Mouse (Mus musculus) forebrain, embryonic 16.5 days (tissue): ENCODE measurements around the gene Otud1. TPM values are rescaled to one million over a fixed set of nuclear protein-coding genes. Genes with fewer than 3 reads are reported as not detected.

Source experiments
- ATAC-seq: fragments of 200-750 bp; cut with Nextera tagmentation; 2 replicates; pipeline ENCODE4 v1.8.0; 2017; ENCODE audit warnings: mild to moderate bottlenecking, moderate library complexity
- H3K27ac ChIP-seq: fragments of 300-500 bp; sonication (generic); 2 replicates; pipeline ENCODE4 v1.5.1; 2014; ENCODE audit warnings: low read length, control low read depth
- H3K27me3 ChIP-seq: fragments of 300-500 bp; sonication (generic); replicated peaks from 2 replicates; pipeline ENCODE4 v1.6.1; 2014; ENCODE audit warnings: low read length; ENCODE audit not compliant: control insufficient read depth, insufficient read depth
- H3K36me3 ChIP-seq: fragments of 300-500 bp; sonication (generic); 2 replicates; pipeline ENCODE4 v1.6.1; 2014; ENCODE audit not compliant: control insufficient read depth, insufficient read depth
- H3K4me1 ChIP-seq: fragments of 300-500 bp; sonication (generic); replicated peaks from 2 replicates; pipeline ENCODE4 v1.6.1; 2014; ENCODE audit warnings: low read length; ENCODE audit not compliant: control insufficient read depth, insufficient read depth
- H3K4me2 ChIP-seq: fragments of 300-500 bp; sonication (generic); 2 replicates; pipeline ENCODE4 v1.6.1; 2014; ENCODE audit warnings: mild to moderate bottlenecking, low read length, control low read depth
- H3K4me3 ChIP-seq: fragments of 300-500 bp; sonication (generic); replicated peaks from 2 replicates; pipeline ENCODE4 v1.5.1; 2014; ENCODE audit warnings: mild to moderate bottlenecking, low read length, control low read depth
- H3K9ac ChIP-seq: fragments of 300-500 bp; sonication (generic); replicated peaks from 2 replicates; pipeline ENCODE4 v1.6.1; 2014; ENCODE audit warnings: low read depth, low read length, control low read depth
- H3K9me3 ChIP-seq: fragments of 300-500 bp; sonication (generic); 2 replicates; pipeline ENCODE4 v1.6.1; 2016; ENCODE audit warnings: low read length; ENCODE audit not compliant: control insufficient read depth
- WGBS: fragments of 180-500 bp; shearing (Covaris S2); extraction: QIAGEN DNeasy Blood & Tissue Kit; methylation state at CpG from one replicate; pipeline ENCODE4 v1.1.7; 2014; 5-methylcytosine and 5-hydroxymethylcytosine counted together
- polyA plus RNA-seq: library from polyadenylated mRNA; unstranded; fragments of >200 nt; fragmentation: Nextera tagmentation; extraction: Ambion mirVana; gene quantifications from 2 replicates; pipeline ENCODE4 v1.2.1, GENCODE M21; 2015

The Otud1 gene
- 1.6 and 2.1 TPM in 2 replicates for polyA plus RNA-seq

- Histone ChIP-seq H3K27me3 (peaks cover 4% of the 10 kb centered on the region; the same call in 1 of the 2 replicates), H3K36me3 (no peaks in the 10 kb centered on the region), H3K27ac (peak within 1 kb of the TSS; percentile 89), H3K4me3 (peak within 1 kb of the TSS; percentile 70), H3K4me1 (peaks cover 18% of the 10 kb centered on the region), H3K9me3 (no peaks in the 10 kb centered on the region), H3K9ac (peak within 1 kb of the TSS; percentile 85), H3K4me2 (peak within 1 kb of the TSS; percentile 75)
- peak; percentile 96 for ATAC-seq
- WGBS: under 1% methylated on average over 62 of the region's 62 CpGs
These were observed at the start of gene Otud1 for GRCm38 (mm10) chr2:19657158-19657874. TSS of gene Otud1 (plus strand) at chr2:19657752.

DNA sequence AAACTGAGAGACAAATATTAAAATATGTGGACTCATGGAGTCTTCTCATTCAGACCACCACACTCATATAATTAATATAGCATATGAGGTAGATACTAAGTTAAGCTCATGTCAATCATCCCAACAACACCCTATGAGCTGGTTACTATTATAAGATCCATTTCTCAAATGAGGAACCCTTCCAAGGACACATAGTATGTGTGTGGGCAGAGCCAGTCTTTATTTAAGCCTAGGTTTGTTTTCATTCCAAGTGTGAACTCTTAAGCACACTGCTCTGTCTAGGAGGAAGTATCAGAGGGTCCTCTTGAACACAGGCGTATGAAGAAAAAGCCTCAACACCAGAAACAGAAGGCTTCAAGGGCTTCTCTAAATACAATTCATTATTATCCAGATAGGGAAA lies 49.7 kb upstream of the Otud1 start:
- no peak for ATAC-seq

DNA sequence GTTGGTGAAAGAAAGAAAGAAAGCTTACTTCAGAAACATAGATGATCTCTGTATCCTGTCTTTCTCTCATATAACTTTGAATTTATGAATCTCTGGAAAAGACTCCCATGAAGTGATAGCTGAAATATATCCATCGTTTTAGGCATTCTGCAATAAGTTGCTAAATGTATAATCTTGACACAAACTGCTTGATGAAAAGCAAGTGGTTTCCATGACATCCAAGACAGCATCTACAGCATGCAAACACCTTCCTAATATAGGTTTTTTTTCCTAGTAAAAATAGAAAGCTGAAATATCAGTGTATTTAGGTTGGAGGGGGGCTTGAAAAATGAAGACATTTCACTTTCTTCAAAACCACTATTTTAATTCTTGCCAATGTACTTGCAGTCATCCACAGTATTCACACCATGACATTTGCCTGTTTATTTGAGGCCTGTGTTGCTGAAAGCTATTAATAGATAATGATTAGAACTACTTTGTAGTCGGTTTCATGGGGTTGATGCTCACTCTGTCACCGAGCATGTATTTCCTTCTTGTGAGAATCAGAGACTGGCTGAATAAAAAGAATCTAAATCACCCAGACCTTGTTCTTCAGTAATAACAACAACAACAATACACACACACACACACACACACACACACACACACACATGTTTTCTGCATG lies 49.0 kb upstream of the Otud1 start:
- Histone ChIP-seq H3K27ac (no peak overlapping the region), H3K27me3 (no peaks in the 10 kb centered on the region), H3K9me3 (no peaks in the 10 kb centered on the region), H3K9ac (no peak overlapping the region), H3K36me3 (no peaks in the 10 kb centered on the region), H3K4me3 (no peak overlapping the region), H3K4me2 (no peak overlapping the region), H3K4me1 (no peaks in the 10 kb centered on the region)
- ATAC-seq: no peak
- 67% methylated on average over 3 of the region's 3 CpGs for WGBS

More for the DNA sequence above, 49.7 kb upstream of the Otud1 start:
- WGBS: 42% methylated on average over 1 of the region's 1 CpGs
- Histone ChIP-seq H3K4me1 (no peaks in the 10 kb centered on the region), H3K27ac (no peak overlapping the region; the same call in 1 of the 2 replicates), H3K9ac (no peak overlapping the region), H3K4me2 (no peak overlapping the region), H3K4me3 (no peak overlapping the region), H3K36me3 (no peaks in the 10 kb centered on the region), H3K27me3 (no peaks in the 10 kb centered on the region), H3K9me3 (no peaks in the 10 kb centered on the region)

- ATAC-seq: no peak
- Histone ChIP-seq H3K4me3 (no peak overlapping the region), H3K9ac (no peak overlapping the region), H3K4me2 (no peak overlapping the region), H3K36me3 (no peaks in the 10 kb centered on the region), H3K27ac (no peak overlapping the region), H3K27me3 (no peaks in the 10 kb centered on the region), H3K9me3 (no peaks in the 10 kb centered on the region), H3K4me1 (no peaks in the 10 kb centered on the region)
- 78% methylated on average over 1 of the region's 1 CpGs for WGBS
These were observed 35.5 kb upstream of the Otud1 start for GRCm38 (mm10) chr2:19622041-19622440.

GRCm38 (mm10) chr2:19627044-19627443 lies 30.5 kb upstream of the Otud1 start:
- WGBS: 89% methylated on average over 6 of the region's 6 CpGs
- H3K9me3 ChIP-seq: no peaks in the 10 kb centered on the region
- no peaks in the 10 kb centered on the region for H3K27me3 ChIP-seq
- no peak overlapping the region for H3K9ac ChIP-seq
- no peak overlapping the region for H3K4me3 ChIP-seq
- no peak overlapping the region for H3K27ac ChIP-seq
- H3K4me1 ChIP-seq: no peaks in the 10 kb centered on the region
- ATAC-seq: no peak
- H3K4me2 ChIP-seq: no peak overlapping the region
- H3K36me3 ChIP-seq: no peaks in the 10 kb centered on the region

DNA sequence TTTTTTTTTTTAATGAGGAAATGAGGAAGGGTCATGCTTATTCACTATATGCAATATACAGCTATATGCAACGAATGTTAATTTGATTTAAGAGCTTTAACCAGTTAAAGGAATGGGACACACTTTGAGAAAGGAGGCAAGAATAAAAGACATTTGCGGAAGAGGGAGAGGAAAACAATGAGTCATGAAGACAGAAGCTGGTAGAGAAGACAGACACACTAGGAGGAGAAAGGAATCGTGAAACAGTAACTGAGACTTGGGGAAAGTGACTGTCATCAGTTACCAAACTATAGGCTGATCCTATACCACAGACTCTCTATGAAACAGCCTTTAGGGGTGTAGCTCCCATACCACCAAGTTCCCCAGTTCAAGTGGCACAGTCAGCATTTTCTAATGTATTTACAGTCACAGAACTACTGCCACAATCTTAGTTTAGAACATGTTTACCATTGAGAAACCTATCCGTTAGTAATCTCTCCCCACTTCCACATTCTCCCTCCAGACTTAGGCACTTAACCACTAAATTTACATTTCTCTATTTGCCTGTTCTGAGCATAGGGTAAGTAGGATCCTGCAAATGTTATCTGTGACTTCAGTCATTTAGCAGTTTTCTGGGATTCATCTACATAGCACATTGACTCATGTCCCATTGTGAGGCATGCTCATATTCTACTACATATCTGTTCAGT lies 29.5 kb upstream of the Otud1 start:
- Histone ChIP-seq H3K4me2 (no peak overlapping the region), H3K27me3 (no peaks in the 10 kb centered on the region), H3K9ac (no peak overlapping the region), H3K4me3 (no peak overlapping the region), H3K36me3 (no peaks in the 10 kb centered on the region), H3K9me3 (no peaks in the 10 kb centered on the region), H3K4me1 (no peaks in the 10 kb centered on the region), H3K27ac (no peak overlapping the region)
- 83% methylated on average over 4 of the region's 4 CpGs for WGBS
- ATAC-seq: no peak

- Histone ChIP-seq H3K4me3 (no peak overlapping the region), H3K36me3 (no peaks in the 10 kb centered on the region), H3K9me3 (no peaks in the 10 kb centered on the region), H3K27me3 (no peaks in the 10 kb centered on the region), H3K27ac (no peak overlapping the region), H3K9ac (no peak overlapping the region), H3K4me1 (no peaks in the 10 kb centered on the region), H3K4me2 (no peak overlapping the region)
- ATAC-seq: no peak
- WGBS: 71% methylated on average over 1 of the region's 1 CpGs
These were observed 27.0 kb upstream of the Otud1 start for GRCm38 (mm10) chr2:19630544-19630943.

DNA sequence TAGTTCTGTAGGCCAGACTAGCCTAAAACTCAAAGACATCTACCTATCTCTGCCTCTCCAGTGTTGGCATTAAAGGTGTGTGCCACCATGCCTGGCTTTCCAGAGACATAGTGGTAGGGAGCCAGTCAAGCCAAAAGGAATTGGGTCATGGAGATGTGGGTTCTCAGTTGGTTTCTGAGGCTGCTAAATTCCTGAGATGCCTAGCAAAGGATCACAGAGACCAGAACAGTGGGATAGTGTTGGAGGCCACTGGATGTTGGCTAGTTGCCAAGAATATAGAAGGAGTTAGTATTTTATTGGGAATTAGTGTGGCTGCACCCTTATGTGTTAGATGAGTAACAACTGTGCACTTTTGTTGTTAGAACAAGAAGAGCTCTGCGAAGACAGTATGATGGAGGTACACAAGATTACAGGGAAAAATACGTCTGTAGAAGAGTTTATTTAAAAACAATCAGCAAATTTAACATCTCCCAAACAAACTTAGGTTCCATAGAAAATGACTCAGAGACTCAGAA lies 24.1 kb upstream of the Otud1 start:
- Histone ChIP-seq H3K9ac (no peak overlapping the region), H3K27ac (no peak overlapping the region), H3K4me2 (no peak overlapping the region), H3K4me1 (no peaks in the 10 kb centered on the region), H3K4me3 (no peak overlapping the region), H3K9me3 (no peaks in the 10 kb centered on the region), H3K36me3 (no peaks in the 10 kb centered on the region), H3K27me3 (no peaks in the 10 kb centered on the region)
- no peak for ATAC-seq
- whole genome bisulfite sequencing: 68% methylated on average over 2 of the region's 2 CpGs

DNA sequence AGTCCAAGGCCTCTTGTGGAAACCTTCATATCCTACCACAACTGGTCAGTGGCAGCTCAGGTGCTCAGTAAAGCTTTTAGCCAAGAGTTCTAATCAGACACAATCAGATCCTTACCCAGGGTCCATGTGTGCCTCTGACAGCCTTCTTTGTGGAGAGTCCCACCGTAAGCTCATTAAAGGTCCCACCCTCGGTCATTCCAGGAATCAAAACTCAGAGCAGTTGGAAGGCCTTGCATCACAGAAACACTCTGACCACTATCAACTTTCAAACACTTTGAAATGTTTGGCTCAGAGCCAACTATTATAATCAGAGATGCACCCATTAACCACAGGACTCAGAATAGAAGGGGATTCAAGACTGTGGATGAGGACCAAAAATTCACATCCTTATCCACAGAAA lies 12.4 kb upstream of the Otud1 start:
- Histone ChIP-seq H3K9me3 (no peaks in the 10 kb centered on the region), H3K4me2 (no peak overlapping the region), H3K27me3 (no peaks in the 10 kb centered on the region), H3K4me3 (no peak overlapping the region), H3K4me1 (no peaks in the 10 kb centered on the region), H3K36me3 (no peaks in the 10 kb centered on the region), H3K9ac (no peak overlapping the region), H3K27ac (no peak overlapping the region)
- ATAC-seq: no peak
- 66% methylated on average over 2 of the region's 2 CpGs for WGBS
